Mouse (Mus musculus) lung, postnatal 0 days (tissue): ENCODE results near the gene Fam120a.

ENCODE experiments used
- CTCF ChIP-seq: IDR thresholded peaks from 2 replicates; pipeline ENCODE4 v1.5.1; 2016; ENCODE audit warnings: antibody characterized with exemption, mild to moderate bottlenecking
- EP300 ChIP-seq: IDR thresholded peaks from 2 replicates; pipeline ENCODE4 v1.6.1; 2016; ENCODE audit warnings: antibody characterized with exemption, mild to moderate bottlenecking, control low read depth

GRCm38 (mm10) chr13:48944571-48944970, 23.2 kb downstream of the Fam120a start:
- TF ChIP-seq CTCF (no peak), EP300 (no peak)
